Mouse (Mus musculus) cortical plate, adult 2 months (tissue): Measurements from ENCODE around the gene Cox17. TPM values are rescaled to one million over a fixed set of nuclear protein-coding genes. Genes with fewer than 3 reads are reported as not detected.

Experiments
- H3K27ac ChIP-seq: fragments of 200-500 bp; 2 replicates; pipeline ENCODE4 v1.5.1; 2012; ENCODE audit warnings: low read length, control low read depth, inconsistent platforms; ENCODE audit not compliant: insufficient read depth
- H3K4me1 ChIP-seq: fragments of 200-500 bp; 2 replicates; pipeline ENCODE4 v1.6.1; 2011; ENCODE audit warnings: low read length; ENCODE audit not compliant: control insufficient read depth, insufficient read depth
- H3K4me3 ChIP-seq: fragments of 200-500 bp; 2 replicates; pipeline ENCODE4 v1.5.1; 2011; ENCODE audit warnings: mild to moderate bottlenecking, low read length, control low read depth; ENCODE audit not compliant: insufficient read depth
- CTCF ChIP-seq: fragments of 200-500 bp; IDR thresholded peaks from 2 replicates; pipeline ENCODE4 v1.5.1; 2011; ENCODE audit warnings: mild to moderate bottlenecking, control low read depth, low read length; ENCODE audit not compliant: insufficient read depth; ENCODE audit errors: extremely low read depth
- POLR2A ChIP-seq: fragments of 200-500 bp; IDR thresholded peaks from 2 replicates; pipeline ENCODE4 v1.6.1; 2011; ENCODE audit warnings: mild to moderate bottlenecking, low read length, control low read depth; ENCODE audit not compliant: insufficient read depth; ENCODE audit errors: extremely low read depth
- polyA plus RNA-seq: library from polyadenylated mRNA; depleted of rRNA; stranded (reverse); fragments of >200 nt; gene quantifications from 2 replicates; pipeline ENCODE4 v1.2.3, GENCODE M21; 2012

Gene Cox17
- polyA plus RNA-seq, 1 experiment, result 239 TPM

GRCm38 (mm10) chr16:38369000-38369399, 22.2 kb downstream of the Cox17 start:
- H3K4me1 ChIP-seq, result peaks cover 2% of the 10 kb centered on the region; the same call in 1 of the 2 replicates
- no peak overlapping the region for H3K4me3 ChIP-seq
- no peak for TF ChIP-seq CTCF
- TF ChIP-seq POLR2A, result no peak
- H3K27ac ChIP-seq, result no peak overlapping the region

GRCm38 (mm10) chr16:38369431-38369830, 22.6 kb downstream of the Cox17 start:
- H3K4me1 ChIP-seq, result peaks cover 2% of the 10 kb centered on the region; the same call in 1 of the 2 replicates

GRCm38 (mm10) chr16:38369992-38370484, 23.2 kb downstream of the Cox17 start:
- no peak overlapping the region for H3K27ac ChIP-seq
- H3K4me1 ChIP-seq, result peaks cover 2% of the 10 kb centered on the region; the same call in 1 of the 2 replicates
- H3K4me3 ChIP-seq, result no peak overlapping the region
- TF ChIP-seq POLR2A (no peak), CTCF (no peak)

More at GRCm38 (mm10) chr16:38369431-38369830, 22.6 kb downstream of the Cox17 start:
- no peak overlapping the region for H3K4me3 ChIP-seq
- no peak for TF ChIP-seq CTCF
- TF ChIP-seq POLR2A, result no peak
- H3K27ac ChIP-seq, result no peak overlapping the region

- H3K4me3 ChIP-seq, result no peak overlapping the region
- no peak overlapping the region for H3K27ac ChIP-seq
- TF ChIP-seq CTCF, result no peak
- no peaks in the 10 kb centered on the region for H3K4me1 ChIP-seq
Measured at GRCm38 (mm10) chr16:38370633-38371374, 24.0 kb downstream of the Cox17 start.

- no peak for TF ChIP-seq CTCF
- TF ChIP-seq POLR2A, result no peak
- Histone ChIP-seq H3K4me3 (no peak overlapping the region), H3K27ac (no peak overlapping the region), H3K4me1 (no peaks in the 10 kb centered on the region)
Measured at GRCm38 (mm10) chr16:38371705-38372296, 25.0 kb downstream of the Cox17 start.

GRCm38 (mm10) chr16:38372876-38373275, 26.1 kb downstream of the Cox17 start:
- H3K27ac ChIP-seq, result no peak overlapping the region
- H3K4me1 ChIP-seq, result no peaks in the 10 kb centered on the region
- TF ChIP-seq POLR2A (no peak), CTCF (no peak)
- no peak overlapping the region for H3K4me3 ChIP-seq

GRCm38 (mm10) chr16:38373439-38373838, 26.6 kb downstream of the Cox17 start:
- H3K4me3 ChIP-seq, result no peak overlapping the region
- H3K4me1 ChIP-seq, result no peaks in the 10 kb centered on the region
- no peak overlapping the region for H3K27ac ChIP-seq
- TF ChIP-seq POLR2A (no peak), CTCF (no peak)

- no peaks in the 10 kb centered on the region for H3K4me1 ChIP-seq
- no peak overlapping the region for H3K27ac ChIP-seq
- TF ChIP-seq POLR2A, result no peak
- no peak for TF ChIP-seq CTCF
- H3K4me3 ChIP-seq, result no peak overlapping the region
Measured at GRCm38 (mm10) chr16:38373941-38374340, 27.1 kb downstream of the Cox17 start.

GRCm38 (mm10) chr16:38374379-38375140, 27.8 kb downstream of the Cox17 start:
- no peak for TF ChIP-seq POLR2A
- TF ChIP-seq CTCF, result no peak
- no peak overlapping the region for H3K4me3 ChIP-seq
- H3K4me1 ChIP-seq, result no peaks in the 10 kb centered on the region
- H3K27ac ChIP-seq, result no peak overlapping the region
